Mouse (Mus musculus): ENCODE results near the gene Rac2.

Gene Rac2

DNA sequence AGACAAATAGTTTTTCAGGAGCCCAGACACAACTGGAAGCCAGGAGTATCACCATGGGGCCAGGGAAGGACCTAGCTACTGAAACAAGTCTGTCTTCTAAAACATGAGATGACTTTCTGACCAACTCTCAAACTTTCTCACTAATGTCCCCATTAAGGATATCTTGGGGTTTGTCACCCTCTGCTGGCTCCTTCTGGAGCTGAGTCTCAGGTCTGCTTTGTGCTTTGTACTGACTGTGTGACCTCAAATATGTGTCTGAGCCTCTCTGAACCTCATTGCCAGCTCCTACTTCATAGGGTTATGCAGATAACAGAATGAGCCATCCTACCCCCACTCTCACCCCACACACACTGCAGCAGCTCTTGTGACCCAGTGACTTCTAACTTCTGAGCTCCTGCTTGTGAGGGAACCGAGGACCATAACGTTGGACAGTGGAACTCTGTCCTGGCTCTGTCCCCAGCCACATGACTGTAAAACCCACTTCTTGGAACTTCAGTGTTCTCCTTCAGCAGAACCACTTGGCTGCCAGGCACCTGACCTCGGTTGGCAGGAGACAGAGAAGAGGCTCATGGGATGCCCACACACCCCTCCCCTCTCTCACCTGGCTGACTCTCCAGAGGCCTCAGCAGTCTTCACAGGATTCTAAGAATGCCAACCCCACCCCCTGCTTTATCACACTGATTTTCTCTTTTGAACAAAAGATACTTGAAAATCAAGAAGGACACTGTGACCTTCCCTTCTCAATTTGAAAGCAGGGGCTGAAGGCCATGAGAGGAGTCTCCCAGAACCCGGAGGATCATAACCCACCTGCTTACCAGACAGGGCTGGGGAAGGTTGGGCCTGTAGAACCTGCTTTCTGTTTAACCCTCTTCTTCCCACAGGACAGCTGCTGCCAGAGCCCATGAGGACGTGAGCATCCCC, 24.9 kb downstream of the Rac2 start:
- no peak for DNase-seq (ENCODE audit: low spot score in 2 of 2)

- no peak for DNase-seq (ENCODE audit: low spot score in 2 of 2)
Observed at GRCm38 (mm10) chr15:78546060-78546459, 26.5 kb downstream of the Rac2 start.

DNA sequence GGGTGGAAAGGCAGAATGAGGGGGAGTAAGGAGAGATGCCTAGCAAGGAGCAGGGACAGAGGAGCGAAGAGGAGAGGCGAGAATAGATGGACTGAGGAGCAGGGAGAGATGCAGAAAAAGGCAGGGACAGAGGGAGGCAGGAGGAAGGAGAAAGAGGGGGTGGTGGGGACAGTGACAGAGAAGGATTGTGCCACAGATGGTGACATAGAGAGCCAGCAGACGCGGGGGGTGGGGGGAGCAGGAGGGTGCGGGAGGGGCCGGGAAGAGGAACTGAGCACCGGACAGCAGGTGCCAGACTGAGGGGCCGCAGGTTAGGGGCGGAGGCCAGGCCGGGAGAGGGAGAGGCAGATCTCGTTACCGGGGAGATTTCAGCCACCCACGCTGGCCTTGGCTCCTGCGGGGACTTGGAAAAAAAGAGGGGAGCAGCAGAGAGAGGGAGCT, 28.0 kb downstream of the Rac2 start, which contains the start of gene Sstr3:
Gene Sstr3 (minus strand): TSS at position 125 of the 441 bp plus-strand sequence.
- DNase-seq (ENCODE audit: low spot score in 2 of 2): no peak

GRCm38 (mm10) chr15:78544041-78544440, 28.5 kb downstream of the Rac2 start:
- DNase-seq (ENCODE audit: low spot score in 2 of 2): no peak

DNA sequence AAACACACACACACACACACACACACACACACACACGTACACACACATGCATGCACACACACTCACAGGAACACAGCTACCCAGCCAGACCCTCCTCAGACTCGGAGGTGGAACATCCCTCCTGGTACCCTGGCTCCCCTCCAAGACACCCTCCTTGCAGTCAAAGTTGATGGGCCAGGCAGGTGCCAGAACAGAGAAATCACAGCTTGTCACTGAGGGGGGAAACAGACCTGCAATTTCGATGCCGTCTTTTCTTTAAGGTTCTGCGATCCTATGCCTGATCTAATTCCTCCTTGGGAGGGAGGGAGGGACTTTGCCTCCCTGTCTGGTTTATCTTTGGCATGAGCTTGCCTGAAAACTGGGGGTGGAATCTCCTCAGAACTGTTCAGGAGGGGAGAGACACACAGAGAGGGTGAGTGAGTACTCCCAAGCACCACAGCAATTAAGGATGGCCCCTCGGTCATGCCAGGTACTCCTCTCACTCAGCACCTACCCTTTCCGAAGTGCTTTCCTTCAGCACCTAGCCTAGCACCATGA, 29.7 kb downstream of the Rac2 start:
- no peak for DNase-seq (ENCODE audit: low spot score in 2 of 2)

- no peak for DNase-seq (ENCODE audit: low spot score in 2 of 2)
Observed at GRCm38 (mm10) chr15:78542098-78542766, 30.4 kb downstream of the Rac2 start.

GRCm38 (mm10) chr15:78541606-78542005, 31.0 kb downstream of the Rac2 start:
- no peak for DNase-seq (ENCODE audit: low spot score in 2 of 2)

GRCm38 (mm10) chr15:78541036-78541435, 31.5 kb downstream of the Rac2 start:
- no peak for DNase-seq (ENCODE audit: low spot score in 2 of 2)

GRCm38 (mm10) chr15:78535723-78536421, 36.7 kb downstream of the Rac2 start:
- DNase-seq (ENCODE audit: low spot score in 2 of 2): no peak

- no peak for DNase-seq (ENCODE audit: low spot score in 2 of 2)
Observed at GRCm38 (mm10) chr15:78533346-78533835, 39.2 kb downstream of the Rac2 start.

DNA sequence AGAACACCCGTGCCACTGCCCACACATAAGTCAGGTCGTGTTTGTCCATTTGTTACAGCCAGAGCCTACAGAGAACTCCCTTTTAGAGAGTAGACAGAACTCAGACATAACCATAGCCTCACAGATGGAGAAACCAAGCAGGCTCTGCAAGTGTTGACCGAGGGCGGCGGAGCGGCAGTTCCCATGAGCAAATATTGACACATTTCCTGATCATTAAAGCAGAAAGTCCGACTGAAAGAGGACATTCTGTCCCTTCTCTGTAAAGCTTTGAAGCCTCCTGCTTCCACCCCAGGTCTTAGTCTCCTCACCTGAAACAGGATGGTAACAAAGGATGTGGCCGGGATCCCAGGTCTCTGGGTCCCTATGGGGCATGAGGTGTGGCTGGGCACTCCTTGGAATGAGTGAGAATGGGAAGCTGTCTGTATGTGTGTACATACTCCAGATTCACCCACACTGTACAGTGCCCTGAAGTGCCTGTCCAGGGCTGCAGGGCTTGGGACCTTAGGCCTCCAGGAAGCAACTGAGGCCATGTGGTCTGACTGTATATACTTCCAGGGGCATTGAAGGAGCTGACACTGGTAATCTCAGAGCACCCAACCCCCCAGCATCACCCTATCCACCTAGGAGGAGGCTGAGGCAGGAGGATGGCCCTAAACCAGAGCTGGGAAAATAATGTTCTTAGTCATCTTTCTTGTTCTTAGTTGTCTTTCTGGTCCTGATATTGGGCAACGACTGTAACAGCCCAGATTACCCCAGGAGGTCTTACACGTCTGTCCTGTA, 39.8 kb downstream of the Rac2 start:
- DNase-seq (ENCODE audit: low spot score in 2 of 2): no peak

DNA sequence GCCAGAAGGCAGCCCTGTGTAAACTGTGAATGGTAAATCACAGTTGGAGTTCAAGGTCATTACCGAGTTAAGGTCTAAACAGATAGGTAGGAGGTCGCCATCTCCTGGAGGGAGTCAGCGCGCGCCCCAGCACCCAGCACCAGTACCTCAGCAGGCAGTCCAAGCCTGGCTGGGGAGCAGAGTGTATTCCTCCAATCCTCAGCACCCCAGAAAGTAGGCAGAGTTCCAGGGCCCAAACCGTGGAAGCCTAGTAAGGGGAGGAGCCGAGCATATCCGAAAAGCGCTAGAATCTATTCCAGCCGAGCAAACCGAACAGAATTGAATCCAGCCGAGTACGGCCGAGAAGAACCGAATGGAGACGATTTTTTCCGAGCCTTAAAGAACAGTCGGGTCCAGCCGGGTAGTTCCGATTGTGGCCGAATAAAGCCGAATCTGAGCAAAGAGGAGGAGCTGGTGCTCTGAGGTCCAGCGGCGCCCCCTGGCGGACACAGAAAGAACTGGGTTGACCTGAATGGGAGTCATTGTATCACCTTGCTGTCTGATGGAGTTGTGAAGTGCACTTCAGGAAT, 40.6 kb downstream of the Rac2 start:
- peak; percentile 89 to 96 for DNase-seq (ENCODE audit: low spot score in 2 of 2)

DNA sequence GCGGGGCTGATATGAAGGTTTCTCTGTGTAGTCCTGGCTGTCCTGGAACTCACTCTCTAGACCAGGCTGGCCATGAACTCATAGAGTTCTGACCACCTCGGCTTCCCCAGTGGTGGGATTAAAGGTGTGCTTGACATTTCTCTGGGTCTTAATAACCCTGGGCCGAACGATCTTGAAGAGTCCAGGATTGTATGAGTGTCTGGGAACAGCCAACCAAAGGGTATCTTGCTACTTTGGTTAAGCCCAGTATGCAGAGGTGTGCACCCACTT, 41.2 kb downstream of the Rac2 start:
- no peak for DNase-seq (ENCODE audit: low spot score in 2 of 2)

DNA sequence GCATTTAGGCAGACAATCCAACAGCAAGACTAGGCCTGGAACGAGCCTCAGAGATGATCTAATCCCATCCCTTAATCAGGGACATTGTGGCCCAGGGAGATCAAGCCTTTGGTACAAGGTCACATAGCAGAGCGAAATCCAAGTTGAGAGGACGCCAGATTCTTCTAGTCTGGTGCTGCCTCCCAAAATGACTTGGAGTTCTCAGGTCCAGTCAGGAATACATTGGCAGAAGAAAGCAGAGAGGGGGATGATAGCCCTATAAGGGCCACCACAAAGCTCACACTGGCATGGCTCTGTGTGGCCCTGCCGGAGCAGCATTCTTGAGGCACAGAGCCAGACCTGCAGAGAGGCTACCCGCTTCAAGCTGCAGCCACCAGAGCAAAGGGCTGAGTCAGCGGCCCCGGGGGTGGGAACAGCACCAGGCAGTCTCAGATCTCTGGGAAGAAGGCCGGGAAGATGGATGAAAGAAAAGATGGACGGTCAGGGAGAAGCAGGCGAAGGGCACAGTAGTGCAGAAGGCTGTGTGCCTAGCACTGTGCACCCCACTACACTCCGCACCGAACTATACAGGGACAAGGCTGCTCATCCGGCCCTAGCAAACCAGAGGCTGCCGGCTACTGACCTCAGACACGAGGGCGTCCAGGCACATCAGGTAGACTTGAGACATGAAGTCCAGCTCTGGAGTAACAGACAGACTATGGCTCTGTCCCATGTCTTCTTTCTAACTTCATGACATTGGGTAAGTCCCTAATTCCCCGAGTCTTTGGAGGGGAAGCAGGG, 41.7 kb downstream of the Rac2 start, which contains the start of gene C1qtnf6:
Gene C1qtnf6 (minus strand): TSS at position 746 of the 780 bp plus-strand sequence.
- DNase-seq (ENCODE audit: low spot score in 2 of 2): no peak

- DNase-seq (ENCODE audit: low spot score in 2 of 2): no peak
Observed at GRCm38 (mm10) chr15:78530141-78530540, 42.4 kb downstream of the Rac2 start.

- DNase-seq (ENCODE audit: low spot score in 2 of 2): no peak
Observed at GRCm38 (mm10) chr15:78529428-78529990, 43.1 kb downstream of the Rac2 start.

DNA sequence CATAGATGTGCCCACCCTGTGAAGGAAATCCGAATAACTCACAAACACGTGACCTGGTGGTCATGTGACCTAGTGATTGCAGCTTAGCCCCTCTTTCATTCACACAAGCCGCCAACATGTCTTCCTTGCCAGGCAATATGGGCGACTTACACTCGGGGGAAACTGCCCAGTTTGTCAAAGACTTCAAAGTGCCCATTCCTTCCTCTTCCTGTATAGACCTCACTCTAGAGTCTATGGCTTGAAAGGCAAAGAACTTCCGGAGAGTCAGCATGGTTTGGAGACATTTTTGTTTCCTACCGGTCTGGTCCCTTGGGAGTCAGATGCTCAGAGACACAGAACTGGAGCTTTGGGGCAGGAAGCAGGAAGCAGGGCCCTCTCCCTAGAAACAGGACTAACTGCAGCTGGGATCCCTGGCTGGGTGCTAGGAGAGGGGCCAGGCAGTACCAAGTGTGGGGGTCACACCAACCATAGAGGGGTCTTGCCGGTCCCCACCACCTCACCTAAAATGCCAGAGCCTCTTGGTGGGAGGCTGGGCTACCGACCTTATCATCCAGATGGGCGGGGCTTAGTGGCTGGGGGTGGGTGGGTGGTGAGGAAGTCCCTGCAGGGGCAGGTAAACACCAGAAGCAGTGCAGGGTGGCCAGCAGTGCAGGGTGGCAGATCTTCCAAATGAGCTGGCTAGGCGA, 43.7 kb downstream of the Rac2 start:
- no peak for DNase-seq (ENCODE audit: low spot score in 2 of 2)

GRCm38 (mm10) chr15:78527973-78528372, 44.6 kb downstream of the Rac2 start:
- peak in 1 of 2 experiments; percentile 29 for DNase-seq (ENCODE audit: low spot score in 2 of 2)

DNA sequence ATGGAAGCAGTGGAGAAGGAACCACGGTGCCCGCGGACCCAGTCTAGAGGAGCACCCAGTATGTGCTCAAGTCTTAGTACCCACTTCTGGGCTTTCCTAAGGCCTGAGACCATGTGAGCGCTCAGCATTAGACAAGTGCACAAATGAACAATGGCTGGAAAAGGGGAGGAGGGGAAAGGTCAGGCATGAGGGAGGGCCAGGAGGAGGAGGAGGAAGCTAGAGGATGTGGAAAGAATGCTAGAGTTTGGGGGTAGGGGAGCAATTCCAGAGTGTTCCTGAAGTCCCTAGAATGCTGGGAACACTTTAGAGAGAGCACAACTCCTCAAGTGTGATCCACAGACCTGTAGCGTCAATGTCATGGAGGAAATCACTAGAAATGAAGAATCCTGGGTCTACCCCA, 48.4 kb downstream of the Rac2 start:
- DNase-seq (ENCODE audit: low spot score in 2 of 2): no peak
